Mouse (Mus musculus) neural tube, embryonic 12.5 days (tissue): Measurements from ENCODE around the gene Oas1c. TPM values are rescaled to one million over a fixed set of nuclear protein-coding genes. Genes with fewer than 3 reads are reported as not detected.

Experiments
- ATAC-seq: fragments of 200-750 bp; cut with Nextera tagmentation; 2 replicates; pipeline ENCODE4 v1.8.0; 2017; ENCODE audit warnings: low read depth, mild to moderate bottlenecking, moderate TSS enrichment, moderate library complexity; ENCODE audit not compliant: low FRiP score
- H3K27ac ChIP-seq: fragments of 300-500 bp; sonication (generic); 2 replicates; pipeline ENCODE4 v1.5.1; 2016
- H3K27me3 ChIP-seq: fragments of 300-500 bp; sonication (generic); replicated peaks from 2 replicates; pipeline ENCODE4 v1.6.1; 2016; ENCODE audit warnings: mild to moderate bottlenecking
- H3K36me3 ChIP-seq: fragments of 300-500 bp; sonication (generic); 2 replicates; pipeline ENCODE4 v1.6.1; 2016; ENCODE audit warnings: mild to moderate bottlenecking
- H3K4me1 ChIP-seq: fragments of 300-500 bp; sonication (generic); 2 replicates; pipeline ENCODE4 v1.6.1; 2016
- H3K4me2 ChIP-seq: fragments of 300-500 bp; sonication (generic); replicated peaks from 2 replicates; pipeline ENCODE4 v1.6.1; 2016; ENCODE audit warnings: mild to moderate bottlenecking
- H3K4me3 ChIP-seq: fragments of 300-500 bp; sonication (generic); 2 replicates; pipeline ENCODE4 v1.5.1; 2016
- H3K9ac ChIP-seq: fragments of 300-500 bp; sonication (generic); 2 replicates; pipeline ENCODE4 v1.6.1; 2016; ENCODE audit warnings: mild to moderate bottlenecking
- H3K9me3 ChIP-seq: fragments of 300-500 bp; sonication (generic); 2 replicates; pipeline ENCODE4 v1.6.1; 2016; ENCODE audit warnings: mild to moderate bottlenecking
- WGBS: fragments of 180-500 bp; shearing (Covaris S2); methylation state at CpG from one replicate; pipeline ENCODE4 v1.1.7; 2016; 5-methylcytosine and 5-hydroxymethylcytosine counted together
- microRNA-seq: library from miRNA; unstranded; fragments of <30 nt; microRNA quantifications from one replicate; pipeline ENCODE4, GENCODE M21; 2017
- polyA plus RNA-seq: library from polyadenylated mRNA; unstranded; fragments of >200 nt; fragmentation: Nextera tagmentation; extraction: Ambion mirVana; gene quantifications from 2 replicates; pipeline ENCODE4 v1.2.1, GENCODE M21; 2016

The Oas1c gene
- polyA plus RNA-seq, 1 experiment from 2014 or later, result 0.58 TPM

- 80% methylated on average over 9 of the region's 9 CpGs for WGBS
- Histone ChIP-seq H3K9ac (no peak within 1 kb of the TSS), H3K27me3 (no peaks in the 10 kb centered on the region), H3K4me3 (no peak within 1 kb of the TSS), H3K27ac (no peak within 1 kb of the TSS), H3K36me3 (no peaks in the 10 kb centered on the region), H3K4me2 (no peak within 1 kb of the TSS), H3K4me1 (no peaks in the 10 kb centered on the region), H3K9me3 (no peaks in the 10 kb centered on the region)
- no peak for ATAC-seq
Measured at GRCm38 (mm10) chr5:120777478-120777877, 34.8 kb downstream of the Oas1c start, which contains the start of gene Oas3. Gene Oas3 (minus strand): TSS chr5:120777661.

- 80% methylated on average over 5 of the region's 5 CpGs for WGBS
- Histone ChIP-seq H3K9me3 (no peaks in the 10 kb centered on the region), H3K36me3 (no peaks in the 10 kb centered on the region), H3K27ac (no peak overlapping the region), H3K4me3 (no peak overlapping the region), H3K4me1 (no peaks in the 10 kb centered on the region), H3K9ac (no peak overlapping the region), H3K27me3 (no peaks in the 10 kb centered on the region), H3K4me2 (no peak overlapping the region)
- ATAC-seq, result no peak
Measured at GRCm38 (mm10) chr5:120776801-120777200, 35.5 kb downstream of the Oas1c start.

- Histone ChIP-seq H3K9me3 (no peaks in the 10 kb centered on the region), H3K4me2 (no peak overlapping the region), H3K27ac (no peak overlapping the region), H3K4me3 (no peak overlapping the region), H3K27me3 (no peaks in the 10 kb centered on the region), H3K4me1 (no peaks in the 10 kb centered on the region), H3K36me3 (no peaks in the 10 kb centered on the region), H3K9ac (no peak overlapping the region)
- ATAC-seq, result no peak
- 85% methylated on average over 14 of the region's 14 CpGs for WGBS
Measured at GRCm38 (mm10) chr5:120775287-120775985, 36.9 kb downstream of the Oas1c start.

- Histone ChIP-seq H3K9me3 (no peaks in the 10 kb centered on the region), H3K4me3 (no peak overlapping the region), H3K9ac (no peak overlapping the region), H3K4me1 (no peaks in the 10 kb centered on the region), H3K27ac (no peak overlapping the region), H3K4me2 (no peak overlapping the region), H3K27me3 (no peaks in the 10 kb centered on the region), H3K36me3 (no peaks in the 10 kb centered on the region)
- ATAC-seq, result no peak
- WGBS, result 76% methylated on average over 3 of the region's 3 CpGs
Measured at GRCm38 (mm10) chr5:120769396-120769795, 42.9 kb downstream of the Oas1c start.

GRCm38 (mm10) chr5:120765010-120765409 lies 47.3 kb downstream of the Oas1c start:
- ATAC-seq, result no peak
- Histone ChIP-seq H3K4me2 (no peak overlapping the region), H3K4me1 (no peaks in the 10 kb centered on the region), H3K4me3 (no peak overlapping the region), H3K9ac (no peak overlapping the region), H3K9me3 (no peaks in the 10 kb centered on the region), H3K27ac (no peak overlapping the region), H3K36me3 (no peaks in the 10 kb centered on the region), H3K27me3 (no peaks in the 10 kb centered on the region)
- 76% methylated on average over 8 of the region's 8 CpGs for WGBS

- Histone ChIP-seq H3K36me3 (no peaks in the 10 kb centered on the region), H3K9ac (no peak overlapping the region), H3K4me3 (no peak overlapping the region), H3K27me3 (no peaks in the 10 kb centered on the region), H3K27ac (no peak overlapping the region), H3K9me3 (no peaks in the 10 kb centered on the region; the same call in 1 of the 2 replicates), H3K4me2 (peak overlapping the region; percentile 31), H3K4me1 (no peaks in the 10 kb centered on the region)
- 35% methylated on average over 6 of the region's 6 CpGs for WGBS
- no peak for ATAC-seq
Measured at GRCm38 (mm10) chr5:120761901-120762300, 50.4 kb downstream of the Oas1c start.

- 93% methylated on average over 4 of the region's 4 CpGs for WGBS
- H3K4me3 ChIP-seq, result no peak overlapping the region
- no peaks in the 10 kb centered on the region for H3K36me3 ChIP-seq
- ATAC-seq, result no peak
- no peaks in the 10 kb centered on the region; the same call in 1 of the 2 replicates for H3K9me3 ChIP-seq
- no peak overlapping the region for H3K9ac ChIP-seq
- H3K4me2 ChIP-seq, result no peak overlapping the region
- no peaks in the 10 kb centered on the region for H3K27me3 ChIP-seq
- H3K27ac ChIP-seq, result no peak overlapping the region
- no peaks in the 10 kb centered on the region for H3K4me1 ChIP-seq
Measured at GRCm38 (mm10) chr5:120754215-120754614, 58.1 kb downstream of the Oas1c start.

- Histone ChIP-seq H3K27me3 (no peaks in the 10 kb centered on the region), H3K4me3 (no peak overlapping the region), H3K4me1 (no peaks in the 10 kb centered on the region), H3K9ac (no peak overlapping the region), H3K36me3 (no peaks in the 10 kb centered on the region), H3K9me3 (no peaks in the 10 kb centered on the region), H3K4me2 (no peak overlapping the region), H3K27ac (no peak overlapping the region)
- no peak for ATAC-seq
- WGBS, result 79% methylated on average over 3 of the region's 3 CpGs
Measured at GRCm38 (mm10) chr5:120752786-120753185, 59.5 kb downstream of the Oas1c start.

GRCm38 (mm10) chr5:120751206-120751605 lies 61.1 kb downstream of the Oas1c start:
- ATAC-seq, result no peak
- Histone ChIP-seq H3K4me1 (no peaks in the 10 kb centered on the region), H3K9ac (no peak overlapping the region), H3K9me3 (no peaks in the 10 kb centered on the region), H3K27ac (no peak overlapping the region), H3K4me2 (no peak overlapping the region), H3K27me3 (no peaks in the 10 kb centered on the region), H3K36me3 (no peaks in the 10 kb centered on the region), H3K4me3 (no peak overlapping the region)
- WGBS, result 71% methylated on average over 3 of the region's 3 CpGs

Small RNAs within 50 kb of the gene (microRNA-seq; reads per million reads assigned to microRNA genes)
- not detected for gene Gm22907

Other genes with a start within 250 kb of the Oas1c start
- gene Tpcn1, start 223.8 kb downstream of the Oas1c start, polyA plus RNA-seq, result 19.4 and 21.7 TPM in 2 replicates
- gene Iqcd, start 223.5 kb downstream of the Oas1c start, polyA plus RNA-seq, result 0.70 and 0.93 TPM in 2 replicates
- gene Rita1, start 199.9 kb downstream of the Oas1c start, polyA plus RNA-seq, result 19.1 and 20.1 TPM in 2 replicates
- 57.8 and 58.3 TPM in 2 replicates for gene Ddx54, start 199.8 kb downstream of the Oas1c start, polyA plus RNA-seq
- not detected in 2 replicates for gene Cfap73, start 178.3 kb downstream of the Oas1c start, polyA plus RNA-seq
- gene Rasal1, start 163.7 kb downstream of the Oas1c start, polyA plus RNA-seq, result 0.15 and 0.33 TPM in 2 replicates
- gene Dtx1, start 100.6 kb downstream of the Oas1c start, polyA plus RNA-seq, result 27.0 and 29.1 TPM in 2 replicates
- gene Oas2, start 62.7 kb downstream of the Oas1c start, polyA plus RNA-seq, result 0.09 and 0.19 TPM in 2 replicates
- 0.23 and 0.47 TPM in 2 replicates for gene Oas3, start 34.9 kb downstream of the Oas1c start, polyA plus RNA-seq
- 0.24 TPM in 1 of 2 replicates, not detected in the other for gene Oas1e, start 17.0 kb downstream of the Oas1c start, polyA plus RNA-seq
- gene Oas1f, start 34.9 kb upstream of the Oas1c start, polyA plus RNA-seq, result not detected in 2 replicates
- not detected in 2 replicates for gene Oas1h, start 48.9 kb upstream of the Oas1c start, polyA plus RNA-seq
- 0.10 and 0.24 TPM in 2 replicates for gene Oas1g, start 75.1 kb upstream of the Oas1c start, polyA plus RNA-seq
- 0.47 and 0.79 TPM in 2 replicates for gene Oas1a, start 95.0 kb upstream of the Oas1c start, polyA plus RNA-seq
- gene Oas1d, start 102.0 kb upstream of the Oas1c start, polyA plus RNA-seq, result not detected in 2 replicates
- gene Rph3a, start 197.6 kb upstream of the Oas1c start, polyA plus RNA-seq, result 3.7 and 4.4 TPM in 2 replicates